Mouse (Mus musculus): ENCODE data around the gene Tmed5. TPM values are rescaled to one million over a fixed set of nuclear protein-coding genes. Genes with fewer than 3 reads are reported as not detected.

Gene Tmed5
- total RNA-seq, 4 experiments from 2014 or later, result 22.3 to 25.2 (median 23.8) TPM

Other genes starting within 250 kb of the Tmed5 start
- gene Rpl5, start 232.1 kb downstream of the Tmed5 start, total RNA-seq (2022), result 10 to 100 TPM; 52.8 to 63.6 (median 62.2) TPM
- gene Fam69a, start 145.5 kb downstream of the Tmed5 start, total RNA-seq (2022), result 10 to 100 TPM; 31.2 to 44.1 (median 36.6) TPM
- 10 to 100 TPM; 54.6 to 62.5 (median 59.9) TPM for gene Mtf2, start 66.9 kb downstream of the Tmed5 start, total RNA-seq (2022)
- 1 to 10 TPM in 3 of 4 experiments, under 1 TPM in 1; 1.00 to 1.6 (median 1.4) TPM for gene Ccdc18, start 255 bp upstream of the Tmed5 start, total RNA-seq (2022)
- 10 to 100 TPM; 30.5 to 32.4 (median 31.0) TPM for gene Dr1, start 136.3 kb upstream of the Tmed5 start, total RNA-seq (2022)
- gene Pigg, start 180.0 kb upstream of the Tmed5 start, total RNA-seq (2022), result 10 to 100 TPM; 11.1 to 11.5 (median 11.3) TPM
- gene Gm42517, start 235.3 kb upstream of the Tmed5 start, total RNA-seq (2022), result 10 to 100 TPM; 48.4 to 55.0 (median 51.3) TPM

Data from left cerebral cortex, adult 8-10 months (tissue).